Mouse (Mus musculus) midbrain, embryonic 13.5 days (tissue): ENCODE data around the gene Vmn1r175. TPM values are rescaled to one million over a fixed set of nuclear protein-coding genes. Genes with fewer than 3 reads are reported as not detected.
"Not testable (repeated sequence)": the region's sequence is repeated elsewhere in the genome, so short reads cannot be mapped to it uniquely, and the experiment has no call there.

Source experiments
- ATAC-seq: fragments of 200-750 bp; cut with Nextera tagmentation; 2 replicates; pipeline ENCODE4 v1.8.0; 2017; ENCODE audit warnings: mild to moderate bottlenecking, moderate TSS enrichment, moderate library complexity
- H3K27ac ChIP-seq: fragments of 300-500 bp; sonication (generic); 2 replicates; pipeline ENCODE4 v1.5.1; 2015; ENCODE audit warnings: inconsistent platforms, mild to moderate bottlenecking, moderate library complexity
- H3K27me3 ChIP-seq: fragments of 300-500 bp; sonication (generic); 2 replicates; pipeline ENCODE4 v1.6.1; 2015; ENCODE audit warnings: mild to moderate bottlenecking, inconsistent platforms
- H3K36me3 ChIP-seq: fragments of 300-500 bp; sonication (generic); 2 replicates; pipeline ENCODE4 v1.6.1; 2015; ENCODE audit warnings: mild to moderate bottlenecking, inconsistent platforms
- H3K4me1 ChIP-seq: fragments of 300-500 bp; sonication (generic); replicated peaks from 2 replicates; pipeline ENCODE4 v1.6.1; 2015; ENCODE audit warnings: inconsistent platforms
- H3K4me2 ChIP-seq: fragments of 300-500 bp; sonication (generic); replicated peaks from 2 replicates; pipeline ENCODE4 v1.6.1; 2015; ENCODE audit warnings: moderate library complexity, mild to moderate bottlenecking, inconsistent platforms
- H3K4me3 ChIP-seq: fragments of 300-500 bp; sonication (generic); replicated peaks from 2 replicates; pipeline ENCODE4 v1.5.1; 2015; ENCODE audit warnings: mild to moderate bottlenecking, inconsistent platforms
- H3K9ac ChIP-seq: fragments of 300-500 bp; sonication (generic); replicated peaks from 2 replicates; pipeline ENCODE4 v1.6.1; 2015; ENCODE audit warnings: mild to moderate bottlenecking, inconsistent platforms
- H3K9me3 ChIP-seq: fragments of 300-500 bp; sonication (generic); 2 replicates; pipeline ENCODE4 v1.6.1; 2016; ENCODE audit warnings: mild to moderate bottlenecking, inconsistent platforms
- WGBS: fragments of 180-500 bp; shearing (Covaris S2); methylation state at CpG from one replicate; pipeline ENCODE4 v1.1.7; 2015; 5-methylcytosine and 5-hydroxymethylcytosine counted together
- polyA plus RNA-seq: library from polyadenylated mRNA; unstranded; fragments of >200 nt; fragmentation: Nextera tagmentation; extraction: Ambion mirVana; gene quantifications from 2 replicates; pipeline ENCODE4 v1.2.1, GENCODE M21; 2015

Vmn1r175 gene
- not detected in 2 replicates for polyA plus RNA-seq

DNA sequence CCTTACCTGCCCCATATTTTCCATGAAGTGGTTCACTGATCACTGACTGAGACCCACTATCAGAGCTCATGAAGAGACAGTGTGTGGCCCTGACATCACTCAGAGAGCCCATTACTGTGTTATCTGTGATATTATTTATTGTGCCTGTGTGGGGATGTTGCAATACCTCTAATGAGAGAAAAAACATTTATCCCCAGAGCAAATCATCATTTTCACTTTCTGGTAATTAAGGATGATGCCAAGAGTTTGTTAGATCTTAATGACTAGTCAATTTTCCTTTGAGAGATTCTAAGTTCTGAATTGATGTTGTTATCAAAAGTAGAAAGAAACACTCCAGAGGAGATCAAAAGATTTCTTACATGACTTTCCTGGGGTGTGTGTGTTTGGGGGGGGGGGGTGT lies at the start of gene Vmn1r175:
Gene Vmn1r175 (minus strand): TSS at position 101 of the 400 bp plus-strand sequence.
- H3K4me1 ChIP-seq, H3K9ac ChIP-seq, ATAC-seq: not testable (repeated sequence)

DNA sequence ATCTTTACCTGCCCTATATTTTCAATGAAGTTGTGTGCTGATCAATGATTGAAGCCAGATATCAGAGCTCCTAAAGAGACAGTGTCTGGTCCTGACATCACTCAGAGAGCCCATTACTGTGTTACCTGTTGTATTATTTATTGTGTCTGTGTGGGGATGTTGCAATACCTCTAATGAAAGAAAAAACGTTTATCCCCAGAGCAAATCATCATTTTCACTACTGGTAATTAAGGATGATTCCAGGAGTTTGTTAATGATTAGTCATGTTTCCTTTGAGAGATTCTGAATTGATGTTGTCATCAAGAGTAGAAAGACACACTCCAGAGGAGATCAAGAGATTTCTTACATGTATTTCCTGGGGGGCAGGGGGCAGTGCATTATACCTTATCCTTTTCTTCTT lies 26.8 kb upstream of the Vmn1r175 start, which contains the start of gene Vmn1r176:
Gene Vmn1r176 (minus strand): TSS at position 101 of the 400 bp plus-strand sequence.
- ATAC-seq, H3K36me3 ChIP-seq, H3K9ac ChIP-seq, H3K4me1 ChIP-seq, H3K4me3 ChIP-seq, H3K27me3 ChIP-seq, H3K9me3 ChIP-seq, H3K27ac ChIP-seq, H3K4me2 ChIP-seq: not testable (repeated sequence)
- no CpG with 5 or more reads among the region's 1 CpGs for WGBS

More for the DNA sequence above, at the start of gene Vmn1r175:
- H3K27ac ChIP-seq, H3K4me2 ChIP-seq, H3K27me3 ChIP-seq, H3K36me3 ChIP-seq, H3K4me3 ChIP-seq: not testable (repeated sequence)
- peaks cover 15% of the 10 kb centered on the region for H3K9me3 ChIP-seq

DNA sequence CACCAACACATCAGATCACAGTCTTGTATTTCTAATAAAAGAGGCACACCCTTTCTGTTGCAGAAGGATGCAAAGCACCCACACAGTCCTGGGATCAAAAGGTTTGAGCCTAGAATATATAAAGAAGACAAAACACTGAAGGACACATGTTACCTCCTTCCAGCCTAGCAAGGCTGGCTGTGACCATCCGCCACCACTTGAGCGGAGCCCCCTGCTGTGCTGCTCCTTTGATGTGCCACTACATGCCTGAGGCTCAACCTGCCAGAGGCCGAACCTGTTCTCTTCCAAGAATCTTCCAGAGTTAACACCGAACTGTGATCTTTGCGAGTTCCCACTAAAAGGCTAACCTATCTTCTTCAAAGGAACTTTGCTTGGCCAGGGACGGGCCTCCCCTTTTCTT lies 25.9 kb downstream of the Vmn1r175 start:
- H3K36me3 ChIP-seq: no peaks in the 10 kb centered on the region
- no peak overlapping the region for H3K4me3 ChIP-seq
- H3K4me2 ChIP-seq: no peak overlapping the region
- no peaks in the 10 kb centered on the region for H3K4me1 ChIP-seq
- H3K27me3 ChIP-seq: no peaks in the 10 kb centered on the region
- peaks cover 42% of the 10 kb centered on the region for H3K9me3 ChIP-seq
- H3K27ac ChIP-seq: no peak overlapping the region
- ATAC-seq: no peak
- no peak overlapping the region for H3K9ac ChIP-seq
- 79% methylated on average over 6 of the region's 6 CpGs for WGBS

Other genes with a start within 250 kb of the Vmn1r175 start
- not detected in 2 replicates for gene Vmn1r169, start 235.1 kb downstream of the Vmn1r175 start, polyA plus RNA-seq
- not detected in 2 replicates for gene Vmn1r170, start 204.5 kb downstream of the Vmn1r175 start, polyA plus RNA-seq
- gene Vmn1r171, start 179.9 kb downstream of the Vmn1r175 start, polyA plus RNA-seq: not detected in 2 replicates
- gene Vmn1r172, start 152.3 kb downstream of the Vmn1r175 start, polyA plus RNA-seq: not detected in 2 replicates
- not detected in 2 replicates for gene Vmn1r173, start 109.9 kb downstream of the Vmn1r175 start, polyA plus RNA-seq
- gene Vmn1r174, start 58.4 kb downstream of the Vmn1r175 start, polyA plus RNA-seq: not detected in 2 replicates
- not detected in 2 replicates for gene Vmn1r176, start 26.7 kb upstream of the Vmn1r175 start, polyA plus RNA-seq
- not detected in 2 replicates for gene Vmn1r177, start 55.8 kb upstream of the Vmn1r175 start, polyA plus RNA-seq
- gene Vmn1r178, start 81.4 kb upstream of the Vmn1r175 start, polyA plus RNA-seq: not detected in 2 replicates
- not detected in 2 replicates for gene Vmn1r179, start 116.3 kb upstream of the Vmn1r175 start, polyA plus RNA-seq
- not detected in 2 replicates for gene Vmn1r180, start 140.0 kb upstream of the Vmn1r175 start, polyA plus RNA-seq
- gene Vmn1r181, start 164.0 kb upstream of the Vmn1r175 start, polyA plus RNA-seq: not detected in 2 replicates
- gene V1rd19, start 191.0 kb upstream of the Vmn1r175 start, polyA plus RNA-seq: not detected in 2 replicates
- gene Vmn1r183, start 242.6 kb upstream of the Vmn1r175 start, polyA plus RNA-seq: not detected in 2 replicates